Mouse (Mus musculus) lung, adult 2 months (tissue): ENCODE measurements around the gene Fam122b.

Experiments used
- CTCF ChIP-seq: fragments of 200-500 bp; IDR thresholded peaks from 2 replicates; pipeline ENCODE4 v1.5.1; 2011; ENCODE audit warnings: mild to moderate bottlenecking, low read length, control low read depth; ENCODE audit not compliant: insufficient read depth
- POLR2A ChIP-seq: fragments of 200-500 bp; IDR thresholded peaks from 2 replicates; pipeline ENCODE4 v1.6.1; 2011; ENCODE audit warnings: low read depth, mild to moderate bottlenecking, control low read depth, low read length, borderline replicate concordance; ENCODE audit errors: extremely low read depth

DNA sequence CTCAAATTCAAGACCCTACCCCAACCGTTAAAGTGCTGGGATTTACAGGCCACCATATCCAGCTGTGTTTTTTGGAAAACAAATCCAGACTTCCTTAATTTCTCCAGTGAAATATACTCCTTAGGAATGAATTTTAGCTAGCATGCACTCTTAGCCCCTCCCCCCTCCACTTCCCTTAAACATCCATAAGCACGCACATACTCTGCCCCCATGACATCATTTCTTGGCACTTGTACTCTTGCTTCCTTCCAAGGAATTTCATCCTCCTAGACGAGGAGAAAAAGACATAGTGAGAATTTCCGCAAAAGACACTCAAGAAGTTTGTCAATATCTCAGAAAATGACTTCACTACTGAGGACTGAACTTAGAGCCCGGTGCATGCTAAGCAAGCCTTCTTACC is 18.3 kb upstream of the Fam122b start:
- TF ChIP-seq CTCF (no peak), POLR2A (no peak)
